ENCODE assay signal across 22 mouse cellular contexts in the genomic region with DNA sequence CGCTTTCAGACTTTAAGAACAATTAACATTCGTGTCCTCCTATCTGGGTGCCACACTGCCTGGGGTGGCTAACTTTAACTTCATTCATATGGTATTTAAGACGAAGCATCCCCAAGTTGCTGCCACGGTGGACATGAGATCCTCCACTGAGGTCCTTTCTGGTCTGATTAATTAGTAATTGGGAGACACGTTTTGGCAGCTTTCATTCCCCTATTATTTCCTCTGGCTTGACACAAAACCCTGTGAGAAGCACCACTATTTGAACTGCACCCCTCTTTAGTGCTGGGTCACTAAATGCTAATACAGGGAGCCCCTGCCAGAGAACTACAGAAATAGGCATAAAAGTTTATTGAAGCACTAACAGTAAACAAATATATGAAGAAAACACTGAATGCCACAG. TPM values are rescaled to one million over a fixed set of nuclear protein-coding genes. Genes with fewer than 3 reads are reported as not detected.
DNase-seq lines count a peak whose midpoint lies in the region; ATAC-seq and TF ChIP-seq lines count a peak whose summit lies in the region.
"Had no signal": no experiment of that assay in that cellular context is flagged by ENCODE, and none has a peak within 500 bp of the region (broad histone marks: within the 10 kb centered on the region; RNA-seq: fewer than 3 reads in every experiment).

No protein-coding gene starts in this region.

- no peak overlapping the region for H3K27ac ChIP-seq in hindbrain, embryonic 10.5 days
- no peak overlapping the region for H3K27ac ChIP-seq in hindbrain, embryonic 13.5 days
- H3K27ac ChIP-seq in forebrain, embryonic 16.5 days (ENCODE audit: low read length) = no peak overlapping the region
- H3K27ac ChIP-seq in midbrain, embryonic 16.5 days (ENCODE audit: low read length) = no peak overlapping the region
- no peak overlapping the region for H3K27ac ChIP-seq in intestine, embryonic 15.5 days
- H3K27ac ChIP-seq: embryonic facial prominence, embryonic 10.5 days; liver, embryonic 13.5 days had no signal

- H3K4me2 ChIP-seq in hindbrain, embryonic 13.5 days = no peak overlapping the region
- no peak overlapping the region for H3K4me2 ChIP-seq in forebrain, embryonic 16.5 days (ENCODE audit: low read length)
- peak overlapping the region; percentile 25 for H3K4me2 ChIP-seq in midbrain, embryonic 16.5 days (ENCODE audit: low read length)
- H3K4me2 ChIP-seq in intestine, embryonic 15.5 days (replicated peaks) = no peak overlapping the region
- H3K4me2 ChIP-seq: liver, embryonic 13.5 days had no signal

- DNase-seq in hindbrain, embryonic 10.5 days (ENCODE audit: low spot score) = no peak
- peak; percentile 77 for DNase-seq in brain, embryonic 14.5 days (ENCODE audit: low read depth)
- no peak for DNase-seq in lung, postnatal 36 days
- DNase-seq: adrenal gland, postnatal 36 days; cerebellum, adult 11 months; cerebellum, adult 9-11 months; heart, postnatal 4 days; kidney, adult 8-10 months; kidney, postnatal 25 days; layer of hippocampus, postnatal 36 days; liver, embryonic 13.5 days; lung, adult 2 months; lung, postnatal 14 days; right cerebral cortex, postnatal 25 days; spleen, adult 18-20 months had no signal

- H3K27me3 ChIP-seq in hindbrain, embryonic 10.5 days (ENCODE audit: insufficient read depth, poor library complexity, severe bottlenecking) = 0 out of 2 replicates have a peak, but pooled peaks cover 5% of the 10 kb centered on the region
- H3K27me3 ChIP-seq in hindbrain, embryonic 13.5 days = peaks cover 6% of the 10 kb centered on the region; the same call in 1 of the 2 replicates
- peaks cover 18% of the 10 kb centered on the region; the same call in 1 of the 2 replicates for H3K27me3 ChIP-seq in forebrain, embryonic 16.5 days (replicated peaks; ENCODE audit: control insufficient read depth, insufficient read depth, low read length)
- no peaks in the 10 kb centered on the region for H3K27me3 ChIP-seq in midbrain, embryonic 16.5 days (ENCODE audit: control insufficient read depth, insufficient read depth, low read depth, low read length)
- H3K27me3 ChIP-seq in intestine, embryonic 15.5 days (replicated peaks) = no peaks in the 10 kb centered on the region
- H3K27me3 ChIP-seq: liver, embryonic 13.5 days; Patski had no signal

- 35% methylated on average over 5 of the region's 5 CpGs for WGBS in hindbrain, embryonic 10.5 days
- WGBS in hindbrain, embryonic 13.5 days = 16% methylated on average over 5 of the region's 5 CpGs
- WGBS in forebrain, embryonic 16.5 days = 8% methylated on average over 5 of the region's 5 CpGs
- WGBS in midbrain, embryonic 16.5 days = 27% methylated on average over 5 of the region's 5 CpGs
- 74% methylated on average over 5 of the region's 5 CpGs for WGBS in intestine, embryonic 15.5 days

- TF ChIP-seq POLR2A in brain, embryonic 14.5 days (IDR thresholded peaks at IDR 0.05; ENCODE audit: borderline replicate concordance, extremely low read depth, insufficient read depth, insufficient read length, poor library complexity, severe bottlenecking) = no peak

- no peaks in the 10 kb centered on the region for H3K9me3 ChIP-seq in hindbrain, embryonic 10.5 days
- no peaks in the 10 kb centered on the region for H3K9me3 ChIP-seq in hindbrain, embryonic 13.5 days
- H3K9me3 ChIP-seq in forebrain, embryonic 16.5 days (ENCODE audit: control insufficient read depth, low read length) = no peaks in the 10 kb centered on the region
- H3K9me3 ChIP-seq in midbrain, embryonic 16.5 days (replicated peaks; ENCODE audit: control insufficient read depth, low read length, poor library complexity, severe bottlenecking) = no peaks in the 10 kb centered on the region
- no peaks in the 10 kb centered on the region for H3K9me3 ChIP-seq in intestine, embryonic 15.5 days
- H3K9me3 ChIP-seq: embryonic facial prominence, embryonic 10.5 days; liver, embryonic 13.5 days had no signal

- peaks cover 54% of the 10 kb centered on the region for H3K4me1 ChIP-seq in hindbrain, embryonic 10.5 days (replicated peaks)
- peaks cover 25% of the 10 kb centered on the region for H3K4me1 ChIP-seq in hindbrain, embryonic 13.5 days (replicated peaks)
- H3K4me1 ChIP-seq in forebrain, embryonic 16.5 days (replicated peaks; ENCODE audit: control insufficient read depth, insufficient read depth, low read length) = peaks cover 3% of the 10 kb centered on the region; the same call in 1 of the 2 replicates
- H3K4me1 ChIP-seq in midbrain, embryonic 16.5 days (ENCODE audit: control insufficient read depth, insufficient read depth, low read length) = peaks cover 25% of the 10 kb centered on the region
- no peaks in the 10 kb centered on the region; the same call in 1 of the 2 replicates for H3K4me1 ChIP-seq in intestine, embryonic 15.5 days (replicated peaks)
- H3K4me1 ChIP-seq: liver, embryonic 13.5 days had no signal

- no peaks in the 10 kb centered on the region for H3K36me3 ChIP-seq in hindbrain, embryonic 10.5 days
- no peaks in the 10 kb centered on the region for H3K36me3 ChIP-seq in hindbrain, embryonic 13.5 days
- H3K36me3 ChIP-seq in forebrain, embryonic 16.5 days (ENCODE audit: control insufficient read depth, insufficient read depth) = no peaks in the 10 kb centered on the region
- H3K36me3 ChIP-seq in midbrain, embryonic 16.5 days (ENCODE audit: control insufficient read depth, insufficient read depth, low read length) = no peaks in the 10 kb centered on the region
- H3K36me3 ChIP-seq in intestine, embryonic 15.5 days = no peaks in the 10 kb centered on the region
- H3K36me3 ChIP-seq: embryonic facial prominence, embryonic 10.5 days; liver, embryonic 13.5 days had no signal

- no peak overlapping the region for H3K9ac ChIP-seq in hindbrain, embryonic 13.5 days
- H3K9ac ChIP-seq in forebrain, embryonic 16.5 days (replicated peaks; ENCODE audit: low read depth, low read length) = no peak overlapping the region
- no peak overlapping the region for H3K9ac ChIP-seq in midbrain, embryonic 16.5 days (ENCODE audit: low read depth, low read length)
- no peak overlapping the region for H3K9ac ChIP-seq in intestine, embryonic 15.5 days
- H3K9ac ChIP-seq: liver, embryonic 13.5 days had no signal

- ATAC-seq in hindbrain, embryonic 13.5 days (ENCODE audit: low FRiP score) = no peak
- ATAC-seq in forebrain, embryonic 16.5 days = peak; percentile 36
- ATAC-seq in midbrain, embryonic 16.5 days = 0 out of 2 replicates have a peak, but pooled peaks have one; percentile 22
- no peak for ATAC-seq in intestine, embryonic 15.5 days
- ATAC-seq: inflammation-experienced regulatory T-cells, adult 6 months; Patski had no signal

- TF ChIP-seq CTCF in brain, embryonic 14.5 days (IDR thresholded peaks at IDR 0.05; ENCODE audit: borderline replicate concordance, extremely low read depth, insufficient read depth, insufficient read length) = no peak

- H3K4me3 ChIP-seq in hindbrain, embryonic 10.5 days = 0 out of 2 replicates have a peak overlapping the region, but pooled peaks have one; percentile 0
- no peak overlapping the region for H3K4me3 ChIP-seq in hindbrain, embryonic 13.5 days
- H3K4me3 ChIP-seq in forebrain, embryonic 16.5 days (replicated peaks; ENCODE audit: low read length) = no peak overlapping the region
- no peak overlapping the region for H3K4me3 ChIP-seq in midbrain, embryonic 16.5 days (ENCODE audit: low read depth, low read length)
- no peak overlapping the region for H3K4me3 ChIP-seq in intestine, embryonic 15.5 days (replicated peaks)
- H3K4me3 ChIP-seq: liver, embryonic 13.5 days had no signal

RNA-seq across cellular contexts. Expression of gene Efna5, which starts 9.9 kb away (rescaled TPM):
- 40.5 and 50.5 TPM in 2 replicates for polyA plus RNA-seq in hindbrain, embryonic 10.5 days (2016; fragmentation: Nextera tagmentation; extraction: Ambion mirVana)
- polyA plus RNA-seq in hindbrain, embryonic 13.5 days (2015; fragmentation: Nextera tagmentation; extraction: Ambion mirVana) = 47.7 and 55.9 TPM in 2 replicates
- 8.4 and 21.5 TPM in 2 replicates for polyA plus RNA-seq in brain, embryonic 14.5 days (2012; rRNA removed)
- 20.0 and 22.4 TPM in 2 replicates for polyA plus RNA-seq in forebrain, embryonic 16.5 days (2015; fragmentation: Nextera tagmentation; extraction: Ambion mirVana)
- 55.0 and 59.7 TPM in 2 replicates for polyA plus RNA-seq in midbrain, embryonic 16.5 days (2015; fragmentation: Nextera tagmentation; extraction: Ambion mirVana)
- polyA plus RNA-seq in intestine, embryonic 15.5 days (2015; fragmentation: Nextera tagmentation; extraction: Ambion mirVana) = 25.4 and 30.3 TPM in 2 replicates

Comparison
In these comparisons a context has a peak if more than half of its experiments do, and no peak if none do; other contexts are left out.
1. ATAC-seq: peak in forebrain, embryonic 16.5 days (single experiment) and midbrain, embryonic 16.5 days (single experiment); none in hindbrain, embryonic 13.5 days (single experiment) and intestine, embryonic 15.5 days (single experiment).